Mouse (Mus musculus): ENCODE data around the gene Nsl1. TPM values are rescaled to one million over a fixed set of nuclear protein-coding genes. Genes with fewer than 3 reads are reported as not detected.

The Nsl1 gene
- 22.5 and 29.4 TPM in 2 replicates for polyA plus RNA-seq (2012)

DNA sequence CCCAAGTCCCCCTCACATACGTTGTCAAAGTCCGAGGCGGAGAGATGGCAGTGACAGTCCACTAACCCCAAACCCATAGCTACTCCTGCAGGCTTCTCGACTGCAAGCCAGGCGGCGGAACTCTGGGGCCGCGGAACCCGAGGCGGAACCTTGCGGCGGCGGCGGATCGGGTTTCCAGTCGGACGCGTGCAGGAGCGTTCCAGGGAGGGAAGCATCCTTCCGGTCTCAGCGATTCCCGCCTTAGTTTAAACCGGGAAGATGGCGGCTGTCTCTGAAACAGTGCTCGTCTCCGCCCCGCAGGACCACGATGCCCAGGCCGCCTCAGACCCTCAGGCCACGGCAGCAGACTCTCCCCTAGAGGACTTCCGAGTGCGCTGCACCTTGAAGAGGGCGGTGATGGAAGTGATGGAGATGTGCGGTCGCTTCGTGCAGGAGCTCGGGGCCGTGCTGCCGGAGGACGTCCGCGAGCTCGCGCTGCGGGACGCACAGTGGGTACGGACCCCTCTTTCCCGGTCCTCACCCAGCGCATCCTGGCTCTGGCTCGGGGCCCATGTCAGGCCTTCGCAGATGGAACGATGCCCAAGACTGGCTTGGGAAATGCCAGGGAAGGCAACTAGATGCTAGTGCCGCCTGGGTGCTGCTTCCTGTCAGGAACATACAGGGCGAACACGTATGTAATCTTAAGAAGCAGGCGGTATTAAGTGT is at the start of gene Nsl1, which contains the start of gene Tatdn3:
TSS of gene Nsl1 (plus strand) at position 232 of the 705 bp plus-strand sequence.
TSS of gene Tatdn3 (minus strand) at position 152 of the 705 bp plus-strand sequence.
- no peak for TF ChIP-seq GATA1 (IDR thresholded peaks at IDR 0.05; ENCODE audit: low read length)

- no peak for TF ChIP-seq GATA1 (IDR thresholded peaks at IDR 0.05; ENCODE audit: low read length)
Observed at GRCm38 (mm10) chr1:191014271-191014670, 48.5 kb upstream of the Nsl1 start.

- no peak for TF ChIP-seq GATA1 (IDR thresholded peaks at IDR 0.05; ENCODE audit: low read length)
Observed at GRCm38 (mm10) chr1:191019803-191020202, 43.0 kb upstream of the Nsl1 start.

DNA sequence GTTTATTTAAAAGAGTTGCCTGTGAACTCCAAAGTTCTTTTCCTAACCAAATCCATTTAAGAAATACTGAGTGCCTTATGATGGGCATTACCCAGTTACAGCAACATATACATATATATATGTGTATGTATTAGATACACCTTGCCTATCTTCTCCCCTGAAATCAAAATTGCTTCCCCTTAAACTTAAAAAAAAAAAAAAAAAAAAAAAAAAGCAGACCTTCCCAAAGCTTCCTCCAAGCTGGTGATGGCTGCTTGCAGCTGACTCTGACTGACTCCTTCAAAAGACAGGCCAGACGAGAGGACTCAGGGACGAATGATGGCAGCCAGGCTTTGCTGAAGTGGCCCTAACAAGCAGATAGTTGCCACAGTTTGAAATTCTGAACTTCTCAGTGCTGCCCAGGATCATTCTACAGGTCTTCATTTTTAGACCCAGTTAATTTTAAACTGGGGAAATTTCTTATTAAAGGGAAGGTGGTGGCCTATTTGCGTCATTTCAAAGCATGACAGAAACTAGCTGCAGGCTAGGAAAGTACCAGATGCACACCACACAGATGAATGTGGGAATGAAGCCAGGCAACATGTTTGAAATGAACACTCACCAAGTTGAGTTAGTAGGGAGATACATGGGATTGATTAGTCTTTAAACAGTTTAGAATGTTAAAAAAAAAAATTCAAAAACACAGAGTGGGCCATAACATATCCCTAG is 42.4 kb upstream of the Nsl1 start:
- no peak for TF ChIP-seq GATA1 (IDR thresholded peaks at IDR 0.05; ENCODE audit: low read length)

DNA sequence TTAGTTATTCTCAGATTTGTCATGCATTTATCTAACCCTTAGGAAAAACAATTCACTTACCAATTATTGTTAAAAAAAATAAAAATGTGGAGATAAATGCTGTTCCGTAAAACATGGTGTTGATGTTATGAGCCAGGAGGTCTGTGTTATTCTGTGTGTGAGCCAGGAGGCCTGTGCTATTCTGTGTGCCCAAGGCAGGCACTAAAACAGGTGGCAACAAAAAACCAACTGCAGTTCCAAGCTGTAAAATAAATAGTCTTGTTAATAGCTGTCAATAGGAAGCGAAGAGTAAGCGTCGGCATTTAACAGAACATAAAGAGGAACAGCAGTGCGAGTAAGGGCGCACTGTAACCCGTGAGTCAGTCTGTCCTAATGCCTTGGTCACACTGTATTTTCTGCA is 41.8 kb upstream of the Nsl1 start:
- TF ChIP-seq GATA1 (IDR thresholded peaks at IDR 0.05; ENCODE audit: low read length) = no peak

DNA sequence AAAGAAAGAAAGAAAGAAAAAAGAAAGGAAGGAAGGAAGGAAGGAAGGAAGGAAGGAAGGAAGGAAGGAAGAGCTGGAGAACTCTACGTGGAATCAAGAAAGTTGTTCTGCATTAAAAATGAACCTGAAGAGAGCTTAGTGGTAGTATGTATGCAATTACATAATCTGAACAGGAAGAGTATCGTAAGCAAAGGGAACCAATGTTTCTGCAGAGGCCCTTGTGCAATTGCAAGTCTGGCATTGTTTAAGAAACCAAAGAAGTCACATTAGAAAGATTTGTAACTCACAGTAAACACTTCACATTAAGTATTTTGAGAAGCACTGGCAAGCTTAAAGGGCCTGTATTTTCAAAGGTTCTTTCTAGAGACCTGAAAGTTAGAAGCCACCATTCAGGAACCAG is 39.7 kb upstream of the Nsl1 start:
- no peak for TF ChIP-seq GATA1 (IDR thresholded peaks at IDR 0.05; ENCODE audit: low read length)

DNA sequence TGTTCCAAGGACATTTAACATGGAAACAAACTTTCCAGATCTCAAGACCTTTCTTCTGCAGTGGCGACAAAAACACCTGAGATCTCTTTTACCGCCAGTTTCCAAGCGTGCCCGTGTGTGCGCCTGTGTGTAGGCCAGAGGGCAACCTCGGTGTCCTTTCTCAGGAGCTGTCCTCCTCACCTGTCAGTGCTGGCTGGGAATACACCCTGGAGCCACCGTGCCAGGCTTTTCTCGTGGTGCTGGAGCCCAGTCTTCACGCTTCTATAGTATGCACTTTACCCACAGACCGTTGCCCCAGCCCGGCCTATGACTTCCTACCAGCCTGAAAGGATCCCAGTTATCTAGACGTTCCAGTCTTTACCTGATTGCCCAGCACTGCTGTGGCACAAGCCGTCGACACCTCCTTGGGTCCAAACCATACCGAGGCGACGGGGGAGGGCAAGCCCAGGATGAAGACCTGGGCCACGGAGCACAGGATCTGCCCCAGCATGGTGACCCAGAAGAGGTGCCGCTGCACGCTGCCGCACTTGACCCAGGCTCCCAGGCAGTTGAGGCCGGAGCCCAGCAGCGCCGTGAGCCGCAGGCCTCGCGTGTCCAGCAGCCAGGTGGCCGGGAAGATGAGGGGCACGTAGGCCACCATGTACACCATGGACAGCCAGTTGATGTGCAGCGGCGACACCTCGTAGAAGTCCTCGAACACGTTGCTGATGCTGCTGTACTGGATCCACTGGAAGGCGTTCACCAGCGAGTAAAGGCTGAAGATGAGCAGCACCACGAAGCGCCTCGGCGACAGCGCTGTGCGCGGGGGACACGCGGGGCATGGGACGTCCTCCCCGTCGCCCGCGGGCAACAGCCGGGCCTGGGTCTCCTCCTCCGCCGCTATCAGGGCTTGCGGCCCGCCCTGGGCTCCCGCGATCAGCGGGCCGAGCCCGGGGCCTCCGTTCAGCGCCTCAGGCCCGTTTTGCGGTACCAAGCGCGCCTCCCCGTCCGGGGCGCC is 37.5 kb upstream of the Nsl1 start:
- TF ChIP-seq GATA1 (IDR thresholded peaks at IDR 0.05; ENCODE audit: low read length) = no peak

- TF ChIP-seq GATA1 (IDR thresholded peaks at IDR 0.05; ENCODE audit: low read length) = no peak
Observed at GRCm38 (mm10) chr1:191026021-191026713, 36.6 kb upstream of the Nsl1 start, which contains the start of gene Flvcr1. Gene Flvcr1, minus strand, starts transcription at chr1:191026158.

GRCm38 (mm10) chr1:191030182-191030581 is 32.6 kb upstream of the Nsl1 start:
- TF ChIP-seq GATA1 (IDR thresholded peaks at IDR 0.05; ENCODE audit: low read length) = no peak

GRCm38 (mm10) chr1:191035649-191036048 is 27.2 kb upstream of the Nsl1 start:
- peak; percentile 41 for TF ChIP-seq GATA1 (IDR thresholded peaks at IDR 0.05; ENCODE audit: low read length)

GRCm38 (mm10) chr1:191036554-191037334 is 26.1 kb upstream of the Nsl1 start, which contains the start of gene Spata45:
Gene Spata45, plus strand, starts transcription at chr1:191036639.
- no peak for TF ChIP-seq GATA1 (IDR thresholded peaks at IDR 0.05; ENCODE audit: low read length)

- no peak for TF ChIP-seq GATA1 (IDR thresholded peaks at IDR 0.05; ENCODE audit: low read length)
Observed at GRCm38 (mm10) chr1:191037999-191038398, 24.8 kb upstream of the Nsl1 start.

DNA sequence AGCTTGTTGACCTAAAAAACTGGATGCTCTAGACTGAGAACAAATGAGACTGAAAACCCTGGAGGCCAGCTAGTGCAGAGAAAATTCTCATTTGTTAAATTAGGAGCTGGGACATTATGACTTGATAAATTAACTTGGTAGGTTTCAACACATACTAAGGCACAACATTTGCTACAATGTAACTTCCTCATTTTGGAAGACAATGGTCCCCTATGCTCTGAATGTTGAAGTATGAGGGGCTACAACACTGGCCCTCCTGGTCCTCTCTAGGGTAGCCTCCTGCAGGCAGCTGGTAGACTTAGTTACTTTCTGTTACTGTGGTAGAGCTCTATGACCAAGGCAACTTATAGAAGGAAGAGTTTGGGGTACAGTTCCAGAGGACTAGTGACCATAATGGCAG is 21.5 kb upstream of the Nsl1 start:
- no peak for TF ChIP-seq GATA1 (IDR thresholded peaks at IDR 0.05; ENCODE audit: low read length)

DNA sequence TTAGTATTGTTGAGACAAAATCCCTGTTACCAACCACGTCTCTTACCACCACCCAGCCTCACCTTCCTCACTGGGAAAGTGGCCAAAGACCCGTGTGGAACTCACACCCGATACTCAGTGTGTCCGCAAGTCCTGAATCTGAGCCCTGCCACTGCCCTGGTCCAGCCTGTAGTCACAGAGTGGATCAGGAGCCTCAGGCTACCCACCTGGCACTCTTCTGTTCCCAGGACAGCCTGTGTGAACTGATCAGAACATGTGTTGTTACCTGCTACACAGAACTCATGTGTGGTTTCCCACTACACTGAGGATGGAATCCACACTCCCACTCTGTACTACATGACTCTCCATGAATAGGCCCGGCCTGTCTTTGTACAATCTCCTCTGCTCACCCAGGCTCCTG is 20.7 kb upstream of the Nsl1 start:
- TF ChIP-seq GATA1 (IDR thresholded peaks at IDR 0.05; ENCODE audit: low read length) = no peak
